Mouse (Mus musculus) myocyte (in vitro differentiated cells): Measurements from ENCODE around the gene St6galnac4.

Source experiments
- MYOD1 ChIP-seq, 3 experiments: IDR thresholded peaks; one replicate each; pipeline ENCODE4 v1.6.1; 2011; ENCODE audit warnings: control low read depth in 2 of 3, low read depth in 2 of 3, mild to moderate bottlenecking in 2 of 3, moderate library complexity in 1 of 3; ENCODE audit not compliant: insufficient read length in 2 of 3, control insufficient read depth in 1 of 3
- POLR2A ChIP-seq: IDR thresholded peaks from one replicate; pipeline ENCODE4 v1.6.1; 2011; ENCODE audit warnings: low read depth, mild to moderate bottlenecking, control low read depth, moderate library complexity; ENCODE audit not compliant: insufficient read length
- POLR2AphosphoS2 ChIP-seq: IDR thresholded peaks from one replicate; pipeline ENCODE4 v1.6.1; 2011; ENCODE audit warnings: low read depth, control low read depth; ENCODE audit not compliant: insufficient read length
- TCF12 ChIP-seq: IDR thresholded peaks from one replicate; pipeline ENCODE4 v1.6.1; 2011; ENCODE audit warnings: mild to moderate bottlenecking, control low read depth; ENCODE audit not compliant: poor library complexity, insufficient read depth, severe bottlenecking
- TCF3 ChIP-seq: IDR thresholded peaks from one replicate; pipeline ENCODE4 v1.6.1; 2011; ENCODE audit warnings: low read depth, control low read depth; ENCODE audit not compliant: insufficient read length
- USF1 ChIP-seq: IDR thresholded peaks from one replicate; pipeline ENCODE4 v1.6.1; 2011; ENCODE audit warnings: low read depth, mild to moderate bottlenecking, control low read depth, moderate library complexity

GRCm38 (mm10) chr2:32598506-32598905 is 11.6 kb downstream of the St6galnac4 start:
- TF ChIP-seq USF1: no peak
- TF ChIP-seq TCF12: no peak
- TF ChIP-seq POLR2A: no peak
- no peak for TF ChIP-seq TCF3
- no peak for TF ChIP-seq POLR2AphosphoS2
- TF ChIP-seq MYOD1 (IDR thresholded peaks at IDR 0.05; ENCODE audit: control insufficient read depth in 1 of 3, insufficient read length in 2 of 3, low read depth in 2 of 3): no peak
